Mouse (Mus musculus): ENCODE data around the gene Abt1. TPM values are rescaled to one million over a fixed set of nuclear protein-coding genes. Genes with fewer than 3 reads are reported as not detected.

The Abt1 gene
- polyA plus RNA-seq, 1 experiment from 2014 or later, result 12.0 TPM

GRCm38 (mm10) chr13:23428166-23428993, 4.7 kb upstream of the Abt1 start:
- 59% methylated on average over 16 of the region's 16 CpGs for WGBS
- no peaks in the 10 kb centered on the region for H3K9me3 ChIP-seq (replicated peaks)
- no peak for ATAC-seq (ENCODE audit: low FRiP score)

GRCm38 (mm10) chr13:23427401-23427910, 3.8 kb upstream of the Abt1 start:
- Histone ChIP-seq H3K27me3 (no peaks in the 10 kb centered on the region), H3K9me3 (replicated peaks) (no peaks in the 10 kb centered on the region), H3K4me2 (replicated peaks) (no peak overlapping the region), H3K4me3 (no peak overlapping the region), H3K36me3 (0 out of 2 replicates have a peak, but pooled peaks cover under 1% of the 10 kb centered on the region), H3K9ac (no peak overlapping the region), H3K27ac (no peak overlapping the region), H3K4me1 (peaks cover 17% of the 10 kb centered on the region)
- WGBS, result 61% methylated on average over 10 of the region's 10 CpGs
- ATAC-seq (ENCODE audit: low FRiP score), result no peak

More at GRCm38 (mm10) chr13:23428166-23428993, 4.7 kb upstream of the Abt1 start:
- Histone ChIP-seq H3K4me2 (replicated peaks) (no peak overlapping the region), H3K4me3 (no peak overlapping the region), H3K9ac (no peak overlapping the region), H3K27ac (no peak overlapping the region), H3K27me3 (no peaks in the 10 kb centered on the region), H3K36me3 (no peaks in the 10 kb centered on the region), H3K4me1 (peaks cover 12% of the 10 kb centered on the region)

GRCm38 (mm10) chr13:23426922-23427321, 3.3 kb upstream of the Abt1 start:
- Histone ChIP-seq H3K9ac (no peak overlapping the region), H3K4me3 (no peak overlapping the region), H3K36me3 (0 out of 2 replicates have a peak, but pooled peaks cover 6% of the 10 kb centered on the region), H3K27me3 (no peaks in the 10 kb centered on the region), H3K27ac (no peak overlapping the region), H3K4me2 (replicated peaks) (no peak overlapping the region), H3K4me1 (peaks cover 20% of the 10 kb centered on the region), H3K9me3 (replicated peaks) (no peaks in the 10 kb centered on the region)
- ATAC-seq (ENCODE audit: low FRiP score), result no peak
- WGBS, result 16% methylated on average over 14 of the region's 14 CpGs

- no peak for ATAC-seq (ENCODE audit: low FRiP score)
- Histone ChIP-seq H3K4me2 (replicated peaks) (no peak overlapping the region), H3K27me3 (no peaks in the 10 kb centered on the region), H3K4me1 (peaks cover 20% of the 10 kb centered on the region), H3K36me3 (peaks cover 12% of the 10 kb centered on the region; the same call in 1 of the 2 replicates), H3K9ac (no peak overlapping the region), H3K4me3 (no peak overlapping the region), H3K27ac (no peak overlapping the region), H3K9me3 (replicated peaks) (no peaks in the 10 kb centered on the region)
- WGBS, result 8% methylated on average over 8 of the region's 8 CpGs
Measured at GRCm38 (mm10) chr13:23426335-23426734, 2.7 kb upstream of the Abt1 start.

GRCm38 (mm10) chr13:23425505-23425904, 1.8 kb upstream of the Abt1 start:
- no peak for ATAC-seq (ENCODE audit: low FRiP score)
- peak overlapping the region; percentile 91; the same call in 1 of the 2 replicates for H3K4me2 ChIP-seq (replicated peaks)
- H3K27ac ChIP-seq, result no peak overlapping the region
- H3K36me3 ChIP-seq, result peaks cover 19% of the 10 kb centered on the region
- WGBS, result 3% methylated on average over 9 of the region's 9 CpGs
- H3K4me3 ChIP-seq, result no peak overlapping the region
- H3K9ac ChIP-seq, result no peak overlapping the region
- H3K27me3 ChIP-seq, result no peaks in the 10 kb centered on the region
- peaks cover 20% of the 10 kb centered on the region for H3K4me1 ChIP-seq
- no peaks in the 10 kb centered on the region for H3K9me3 ChIP-seq (replicated peaks)

- 0 out of 2 replicates have a peak overlapping the region, but pooled peaks have one; percentile 43 for H3K9ac ChIP-seq
- H3K9me3 ChIP-seq (replicated peaks), result no peaks in the 10 kb centered on the region
- ATAC-seq (ENCODE audit: low FRiP score), result peak; percentile 80
- H3K4me1 ChIP-seq, result peaks cover 17% of the 10 kb centered on the region
- H3K27ac ChIP-seq, result no peak overlapping the region
- peaks cover 20% of the 10 kb centered on the region for H3K36me3 ChIP-seq
- WGBS, result 2% methylated on average over 25 of the region's 25 CpGs
- H3K27me3 ChIP-seq, result no peaks in the 10 kb centered on the region
- peak overlapping the region; percentile 34 for H3K4me3 ChIP-seq
- H3K4me2 ChIP-seq (replicated peaks), result peak overlapping the region; percentile 91
Measured at GRCm38 (mm10) chr13:23424494-23425325, 1.0 kb upstream of the Abt1 start.

- Histone ChIP-seq H3K4me1 (peaks cover 15% of the 10 kb centered on the region), H3K4me3 (peak overlapping the region; percentile 92), H3K4me2 (replicated peaks) (peak overlapping the region; percentile 91), H3K27me3 (no peaks in the 10 kb centered on the region), H3K9me3 (replicated peaks) (no peaks in the 10 kb centered on the region), H3K27ac (peak overlapping the region; percentile 72), H3K36me3 (peaks cover 25% of the 10 kb centered on the region), H3K9ac (peak overlapping the region; percentile 75)
- WGBS, result 2% methylated on average over 7 of the region's 7 CpGs
- ATAC-seq (ENCODE audit: low FRiP score), result no peak; the same call in 1 of the 2 replicates
Measured at GRCm38 (mm10) chr13:23424052-23424380, 350 bp upstream of the Abt1 start.

GRCm38 (mm10) chr13:23422351-23422750, 1.3 kb downstream of the Abt1 start:
- Histone ChIP-seq H3K4me2 (replicated peaks) (peak overlapping the region; percentile 91; the same call in 1 of the 2 replicates), H3K4me3 (no peak overlapping the region)

GRCm38 (mm10) chr13:23412630-23413521, 10.8 kb downstream of the Abt1 start:
- Histone ChIP-seq H3K27ac (no peak overlapping the region), H3K4me1 (peaks cover 6% of the 10 kb centered on the region; the same call in 1 of the 2 replicates), H3K27me3 (peaks cover 25% of the 10 kb centered on the region), H3K4me3 (peak overlapping the region; percentile 31), H3K9ac (no peak overlapping the region), H3K4me2 (replicated peaks) (peak overlapping the region; percentile 57), H3K9me3 (replicated peaks) (no peaks in the 10 kb centered on the region), H3K36me3 (no peaks in the 10 kb centered on the region)
- 2% methylated on average over 28 of the region's 28 CpGs for WGBS
- ATAC-seq (ENCODE audit: low FRiP score), result 0 out of 2 replicates have a peak, but pooled peaks have one; percentile 16

More at GRCm38 (mm10) chr13:23422351-23422750, 1.3 kb downstream of the Abt1 start:
- Histone ChIP-seq H3K9ac (no peak overlapping the region), H3K4me1 (peaks cover 15% of the 10 kb centered on the region), H3K36me3 (peaks cover 31% of the 10 kb centered on the region), H3K9me3 (replicated peaks) (no peaks in the 10 kb centered on the region), H3K27me3 (no peaks in the 10 kb centered on the region), H3K27ac (no peak overlapping the region)
- ATAC-seq (ENCODE audit: low FRiP score), result no peak
- 94% methylated on average over 16 of the region's 16 CpGs for WGBS

- peak overlapping the region; percentile 31 for H3K4me3 ChIP-seq
- peak overlapping the region; percentile 57 for H3K4me2 ChIP-seq (replicated peaks)
- H3K27me3 ChIP-seq, result peaks cover 26% of the 10 kb centered on the region
- no peaks in the 10 kb centered on the region for H3K9me3 ChIP-seq (replicated peaks)
- H3K9ac ChIP-seq, result no peak overlapping the region
- no peak overlapping the region for H3K27ac ChIP-seq
- H3K36me3 ChIP-seq, result no peaks in the 10 kb centered on the region
- under 1% methylated on average over 20 of the region's 20 CpGs for WGBS
- peaks cover 6% of the 10 kb centered on the region; the same call in 1 of the 2 replicates for H3K4me1 ChIP-seq
- no peak for ATAC-seq (ENCODE audit: low FRiP score)
Measured at GRCm38 (mm10) chr13:23412211-23412629, 11.4 kb downstream of the Abt1 start.
